Mouse (Mus musculus): ENCODE results near the gene Tssk2. TPM values are rescaled to one million over a fixed set of nuclear protein-coding genes. Genes with fewer than 3 reads are reported as not detected.

Gene Tssk2
- total RNA-seq (2021): not detected
- long read RNA-seq: 0 reads

- no peak for DNase-seq (ENCODE audit: low spot score in 2 of 2)
These were observed at the start of gene Tssk2, which contains the start of gene Dgcr2 for GRCm38 (mm10) chr16:17898462-17898861. Gene Tssk2 (plus strand): TSS chr16:17898637. Gene Dgcr2 (minus strand): TSS chr16:17898562.

GRCm38 (mm10) chr16:17848928-17849327, 49.5 kb upstream of the Tssk2 start:
- peak in 1 of 2 experiments; percentile 60 for DNase-seq (ENCODE audit: low spot score in 2 of 2)

GRCm38 (mm10) chr16:17849486-17849885, 49.0 kb upstream of the Tssk2 start:
- no peak for DNase-seq (ENCODE audit: low spot score in 2 of 2)

GRCm38 (mm10) chr16:17851331-17851730, 47.1 kb upstream of the Tssk2 start:
- no peak for DNase-seq (ENCODE audit: low spot score in 2 of 2)

- no peak for DNase-seq (ENCODE audit: low spot score in 2 of 2)
These were observed 46.6 kb upstream of the Tssk2 start for GRCm38 (mm10) chr16:17851860-17852259.

GRCm38 (mm10) chr16:17853263-17853662, 45.2 kb upstream of the Tssk2 start:
- no peak for DNase-seq (ENCODE audit: low spot score in 2 of 2)

- no peak for DNase-seq (ENCODE audit: low spot score in 2 of 2)
These were observed 41.3 kb upstream of the Tssk2 start for GRCm38 (mm10) chr16:17857157-17857556.

GRCm38 (mm10) chr16:17858592-17858991, 39.8 kb upstream of the Tssk2 start:
- DNase-seq (ENCODE audit: low spot score in 2 of 2): no peak

GRCm38 (mm10) chr16:17865293-17865692, 33.1 kb upstream of the Tssk2 start:
- no peak for DNase-seq (ENCODE audit: low spot score in 2 of 2)

- DNase-seq (ENCODE audit: low spot score in 2 of 2): no peak
These were observed 32.7 kb upstream of the Tssk2 start for GRCm38 (mm10) chr16:17865770-17866169.

GRCm38 (mm10) chr16:17871248-17871647, 27.2 kb upstream of the Tssk2 start:
- DNase-seq (ENCODE audit: low spot score in 2 of 2): no peak

GRCm38 (mm10) chr16:17872995-17873394, 25.4 kb upstream of the Tssk2 start:
- no peak for DNase-seq (ENCODE audit: low spot score in 2 of 2)

- DNase-seq (ENCODE audit: low spot score in 2 of 2): no peak
These were observed 23.3 kb upstream of the Tssk2 start for GRCm38 (mm10) chr16:17875174-17875573.

GRCm38 (mm10) chr16:17876096-17876495, 22.3 kb upstream of the Tssk2 start:
- DNase-seq (ENCODE audit: low spot score in 2 of 2): no peak

GRCm38 (mm10) chr16:17879571-17879970, 18.9 kb upstream of the Tssk2 start:
- no peak for DNase-seq (ENCODE audit: low spot score in 2 of 2)

- no peak for DNase-seq (ENCODE audit: low spot score in 2 of 2)
These were observed 16.2 kb upstream of the Tssk2 start for GRCm38 (mm10) chr16:17882196-17882595.

GRCm38 (mm10) chr16:17884116-17884515, 14.3 kb upstream of the Tssk2 start:
- no peak for DNase-seq (ENCODE audit: low spot score in 2 of 2)

GRCm38 (mm10) chr16:17889689-17890341, 8.6 kb upstream of the Tssk2 start:
- DNase-seq (ENCODE audit: low spot score in 2 of 2): no peak

GRCm38 (mm10) chr16:17890342-17890727, 8.1 kb upstream of the Tssk2 start:
- DNase-seq (ENCODE audit: low spot score in 2 of 2): no peak

- DNase-seq (ENCODE audit: low spot score in 2 of 2): peak; percentile 70 to 73
These were observed 7.4 kb upstream of the Tssk2 start for GRCm38 (mm10) chr16:17890917-17891566.

- DNase-seq (ENCODE audit: low spot score in 2 of 2): peak; percentile 99
These were observed 6.9 kb upstream of the Tssk2 start, which contains the start of gene Gm20518 for GRCm38 (mm10) chr16:17891567-17891959. Gene Gm20518 (minus strand): TSS chr16:17891671.

GRCm38 (mm10) chr16:17892606-17893005, 5.8 kb upstream of the Tssk2 start:
- peak; percentile 20 to 39 for DNase-seq (ENCODE audit: low spot score in 2 of 2)

GRCm38 (mm10) chr16:17893923-17894322, 4.5 kb upstream of the Tssk2 start, which contains the start of gene Tssk1:
Gene Tssk1 (plus strand): TSS chr16:17894223.
- DNase-seq (ENCODE audit: low spot score in 2 of 2): no peak
